Mouse (Mus musculus) liver, embryonic 16.5 days (tissue): ENCODE measurements around the gene Fam83c. TPM values are rescaled to one million over a fixed set of nuclear protein-coding genes. Genes with fewer than 3 reads are reported as not detected.
A peak's percentile ranks its signal among the peaks of the same experiment; 100 is the strongest.

ENCODE experiments used
- ATAC-seq: fragments of 200-750 bp; cut with Nextera tagmentation; 2 replicates; pipeline ENCODE4 v1.8.0; 2017; ENCODE audit warnings: low read depth, mild to moderate bottlenecking, moderate number of reproducible peaks, moderate library complexity
- H3K27ac ChIP-seq: fragments of 300-500 bp; sonication (generic); 2 replicates; pipeline ENCODE4 v1.5.1; 2014; ENCODE audit warnings: mild to moderate bottlenecking, low read length
- H3K27me3 ChIP-seq: fragments of 300-500 bp; sonication (generic); 2 replicates; pipeline ENCODE4 v1.6.1; 2014; ENCODE audit warnings: low read depth, low read length, mixed read lengths; ENCODE audit not compliant: control insufficient read depth, insufficient read depth
- H3K36me3 ChIP-seq: fragments of 300-500 bp; sonication (generic); 2 replicates; pipeline ENCODE4 v1.6.1; 2014; ENCODE audit warnings: mild to moderate bottlenecking; ENCODE audit not compliant: control insufficient read depth, insufficient read depth
- H3K4me1 ChIP-seq: fragments of 300-500 bp; sonication (generic); 2 replicates; pipeline ENCODE4 v1.6.1; 2014; ENCODE audit warnings: low read depth, low read length, mixed read lengths; ENCODE audit not compliant: control insufficient read depth
- H3K4me2 ChIP-seq: fragments of 300-500 bp; sonication (generic); 2 replicates; pipeline ENCODE4 v1.6.1; 2014; ENCODE audit warnings: low read depth, low read length, mixed read lengths
- H3K4me3 ChIP-seq: fragments of 300-500 bp; sonication (generic); 2 replicates; pipeline ENCODE4 v1.5.1; 2014; ENCODE audit warnings: low read depth, mild to moderate bottlenecking, low read length
- H3K9ac ChIP-seq: fragments of 300-500 bp; sonication (generic); 2 replicates; pipeline ENCODE4 v1.6.1; 2014; ENCODE audit warnings: low read depth, low read length
- H3K9me3 ChIP-seq: fragments of 300-500 bp; sonication (generic); replicated peaks from 2 replicates; pipeline ENCODE4 v1.6.1; 2016; ENCODE audit warnings: low read length; ENCODE audit not compliant: control insufficient read depth
- WGBS: fragments of 180-500 bp; shearing (Covaris S2); extraction: QIAGEN DNeasy Blood & Tissue Kit; methylation state at CpG from one replicate; pipeline ENCODE4 v1.1.7; 2014; ENCODE audit not compliant: insufficient replicate concordance; 5-methylcytosine and 5-hydroxymethylcytosine counted together
- polyA plus RNA-seq: library from polyadenylated mRNA; unstranded; fragments of >200 nt; fragmentation: Nextera tagmentation; extraction: Ambion mirVana; gene quantifications from 2 replicates; pipeline ENCODE4 v1.2.1, GENCODE M21; 2015

Gene Fam83c
- 0.08 and 0.14 TPM in 2 replicates for polyA plus RNA-seq

- H3K4me3 ChIP-seq = no peak within 1 kb of the TSS
- no peak within 1 kb of the TSS for H3K4me2 ChIP-seq
- no peak within 1 kb of the TSS for H3K27ac ChIP-seq
- no peaks in the 10 kb centered on the region for H3K36me3 ChIP-seq
- no peak within 1 kb of the TSS for H3K9ac ChIP-seq
- no peak for ATAC-seq
- no peaks in the 10 kb centered on the region for H3K9me3 ChIP-seq
- H3K27me3 ChIP-seq = no peaks in the 10 kb centered on the region; the same call in 1 of the 2 replicates
- 55% methylated on average over 9 of the region's 9 CpGs for WGBS
- H3K4me1 ChIP-seq = no peaks in the 10 kb centered on the region
These were observed at the start of gene Fam83c for GRCm38 (mm10) chr2:155834732-155835131. Gene Fam83c (minus strand): TSS chr2:155834854.

DNA sequence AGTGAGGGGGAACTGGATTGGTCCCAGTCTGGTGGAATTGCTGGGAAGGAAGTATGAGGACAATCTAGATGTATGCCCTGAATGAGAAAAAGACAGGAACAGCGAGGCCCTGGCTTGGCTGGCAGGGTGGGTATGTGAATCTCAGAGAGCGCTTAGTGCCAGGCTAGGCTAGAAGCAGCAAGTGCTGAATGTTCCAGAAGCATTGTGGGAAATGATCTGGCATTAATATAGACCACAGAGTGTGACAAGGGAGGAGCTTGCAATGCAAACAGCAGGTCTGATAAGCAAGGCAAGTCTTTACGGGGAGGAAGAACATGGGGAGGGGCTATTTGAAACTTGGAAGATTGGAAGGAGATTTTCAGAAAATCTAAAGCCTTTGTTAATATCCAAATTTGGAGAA, 47.4 kb upstream of the Fam83c start:
- no peak overlapping the region for H3K9ac ChIP-seq
- no peak overlapping the region for H3K4me2 ChIP-seq
- 45% methylated on average over 3 of the region's 3 CpGs for WGBS
- no peaks in the 10 kb centered on the region for H3K9me3 ChIP-seq
- H3K27ac ChIP-seq = no peak overlapping the region
- H3K36me3 ChIP-seq = no peaks in the 10 kb centered on the region; the same call in 1 of the 2 replicates
- H3K27me3 ChIP-seq = no peaks in the 10 kb centered on the region
- H3K4me1 ChIP-seq = no peaks in the 10 kb centered on the region
- H3K4me3 ChIP-seq = no peak overlapping the region
- ATAC-seq = no peak

- 0 out of 2 replicates have a peak, but pooled peaks have one; percentile 30 for ATAC-seq
These were observed 44.6 kb upstream of the Fam83c start for GRCm38 (mm10) chr2:155878964-155879876.

GRCm38 (mm10) chr2:155873636-155874035, 39.0 kb upstream of the Fam83c start:
- ATAC-seq = no peak
- Histone ChIP-seq H3K4me3 (no peak overlapping the region), H3K27ac (no peak overlapping the region), H3K9ac (no peak overlapping the region), H3K27me3 (no peaks in the 10 kb centered on the region), H3K4me1 (no peaks in the 10 kb centered on the region), H3K4me2 (no peak overlapping the region), H3K9me3 (no peaks in the 10 kb centered on the region), H3K36me3 (peaks cover 4% of the 10 kb centered on the region)
- 68% methylated on average over 6 of the region's 6 CpGs for WGBS

More at GRCm38 (mm10) chr2:155878964-155879876, 44.6 kb upstream of the Fam83c start:
- Histone ChIP-seq H3K27me3 (no peaks in the 10 kb centered on the region), H3K4me3 (no peak overlapping the region), H3K9me3 (no peaks in the 10 kb centered on the region), H3K27ac (no peak overlapping the region), H3K4me2 (no peak overlapping the region), H3K36me3 (peaks cover 2% of the 10 kb centered on the region), H3K9ac (no peak overlapping the region), H3K4me1 (no peaks in the 10 kb centered on the region)
- whole genome bisulfite sequencing = 70% methylated on average over 21 of the region's 21 CpGs

DNA sequence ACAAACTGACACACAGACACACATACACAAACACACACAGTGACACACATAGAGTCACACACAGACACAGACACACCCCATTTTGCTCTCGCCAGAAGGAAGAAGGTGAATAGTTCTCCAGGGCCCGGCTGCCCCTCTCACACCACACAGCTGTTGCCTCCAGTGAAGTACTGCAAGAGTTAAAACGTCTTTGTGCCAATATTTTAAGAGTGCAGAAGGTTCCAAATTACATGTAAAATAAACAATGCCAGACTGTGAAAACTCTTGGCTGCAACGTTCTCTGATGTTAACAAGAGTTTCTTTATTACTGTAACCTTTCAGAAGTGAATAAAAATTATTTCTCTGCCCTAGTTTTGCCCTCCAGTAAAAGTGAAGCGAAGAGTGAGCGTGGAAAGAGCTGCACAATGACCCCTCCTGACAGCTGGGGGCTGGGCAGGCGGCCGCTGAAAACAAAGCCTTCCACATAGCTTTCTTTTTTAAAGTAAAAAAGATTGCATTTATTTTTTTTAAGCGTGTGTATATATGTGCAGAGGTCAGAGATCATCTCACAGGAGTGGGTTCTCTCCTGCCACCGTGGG, 38.4 kb upstream of the Fam83c start:
- Histone ChIP-seq H3K4me2 (no peak overlapping the region), H3K27ac (no peak overlapping the region), H3K9me3 (no peaks in the 10 kb centered on the region), H3K9ac (no peak overlapping the region), H3K4me1 (no peaks in the 10 kb centered on the region), H3K27me3 (no peaks in the 10 kb centered on the region), H3K4me3 (no peak overlapping the region), H3K36me3 (peaks cover 4% of the 10 kb centered on the region)
- no peak for ATAC-seq
- WGBS = 69% methylated on average over 10 of the region's 10 CpGs

DNA sequence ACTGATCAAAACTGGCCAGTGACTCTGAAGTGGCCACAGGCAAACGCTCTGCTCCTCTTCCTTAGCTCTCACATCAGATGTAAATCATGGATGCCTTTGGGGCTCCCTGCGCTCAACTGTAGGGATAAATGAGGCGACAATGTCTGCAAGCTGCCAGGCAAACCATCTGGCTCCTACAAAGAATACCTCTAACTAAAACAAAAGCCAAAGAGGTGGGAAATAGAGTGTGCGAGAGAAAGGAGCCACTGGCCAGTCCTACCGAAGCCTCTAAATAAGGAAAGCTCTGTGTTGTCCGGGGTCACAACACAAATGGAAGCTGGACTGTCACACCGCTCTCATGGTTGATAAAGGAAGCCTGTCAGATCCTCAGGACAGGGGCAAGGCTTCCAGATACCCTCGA, 37.8 kb upstream of the Fam83c start:
- H3K9me3 ChIP-seq = no peaks in the 10 kb centered on the region
- H3K27me3 ChIP-seq = no peaks in the 10 kb centered on the region
- no peak overlapping the region for H3K27ac ChIP-seq
- no peak overlapping the region for H3K4me3 ChIP-seq
- WGBS = 75% methylated on average over 8 of the region's 8 CpGs
- H3K9ac ChIP-seq = no peak overlapping the region
- no peak overlapping the region for H3K4me2 ChIP-seq
- peaks cover 4% of the 10 kb centered on the region for H3K36me3 ChIP-seq
- no peaks in the 10 kb centered on the region for H3K4me1 ChIP-seq
- ATAC-seq = no peak

GRCm38 (mm10) chr2:155869772-155870171, 35.1 kb upstream of the Fam83c start:
- H3K27me3 ChIP-seq = no peaks in the 10 kb centered on the region
- no peak overlapping the region for H3K4me2 ChIP-seq
- no peaks in the 10 kb centered on the region for H3K4me1 ChIP-seq
- H3K4me3 ChIP-seq = no peak overlapping the region
- no peaks in the 10 kb centered on the region for H3K9me3 ChIP-seq
- no peak for ATAC-seq
- WGBS = 63% methylated on average over 5 of the region's 5 CpGs
- H3K36me3 ChIP-seq = peaks cover 4% of the 10 kb centered on the region
- H3K27ac ChIP-seq = no peak overlapping the region
- H3K9ac ChIP-seq = no peak overlapping the region

DNA sequence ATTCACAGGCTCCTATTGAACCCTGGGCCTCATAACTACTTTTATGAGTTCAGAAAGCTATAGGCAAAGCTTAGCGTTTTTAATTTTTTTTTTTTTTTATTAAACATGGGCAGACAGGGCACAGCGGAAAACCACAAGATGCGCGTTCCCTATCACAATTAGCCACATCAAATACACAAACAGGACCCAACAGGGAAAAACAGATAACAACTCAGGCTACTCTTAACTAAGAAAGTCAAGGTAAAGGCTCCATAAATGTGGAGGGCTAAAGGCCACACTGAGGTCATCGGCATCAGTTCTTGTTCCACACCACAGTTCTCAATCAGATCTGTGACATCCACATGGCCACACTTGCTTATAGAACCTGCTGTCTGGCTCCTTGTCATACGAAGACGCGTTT, 33.7 kb upstream of the Fam83c start:
- no peak overlapping the region for H3K9ac ChIP-seq
- 69% methylated on average over 8 of the region's 8 CpGs for WGBS
- no peaks in the 10 kb centered on the region for H3K27me3 ChIP-seq

GRCm38 (mm10) chr2:155863301-155863867, 28.7 kb upstream of the Fam83c start:
- H3K4me2 ChIP-seq = no peak overlapping the region
- 76% methylated on average over 11 of the region's 11 CpGs for WGBS
- H3K27me3 ChIP-seq = no peaks in the 10 kb centered on the region
- H3K4me1 ChIP-seq = no peaks in the 10 kb centered on the region
- H3K27ac ChIP-seq = no peak overlapping the region
- H3K36me3 ChIP-seq = no peaks in the 10 kb centered on the region
- ATAC-seq = no peak
- H3K9me3 ChIP-seq = no peaks in the 10 kb centered on the region
- no peak overlapping the region for H3K9ac ChIP-seq
- H3K4me3 ChIP-seq = no peak overlapping the region

More for the DNA sequence above, 33.7 kb upstream of the Fam83c start:
- no peak overlapping the region for H3K27ac ChIP-seq
- no peaks in the 10 kb centered on the region; the same call in 1 of the 2 replicates for H3K36me3 ChIP-seq
- H3K4me3 ChIP-seq = no peak overlapping the region
- ATAC-seq = no peak
- H3K4me2 ChIP-seq = no peak overlapping the region
- no peaks in the 10 kb centered on the region for H3K9me3 ChIP-seq
- no peaks in the 10 kb centered on the region for H3K4me1 ChIP-seq
